Mouse (Mus musculus) lung, embryonic 14.5 days (tissue): ENCODE data around the gene Card6. TPM values are rescaled to one million over a fixed set of nuclear protein-coding genes. Genes with fewer than 3 reads are reported as not detected.
A peak's percentile ranks its signal among the peaks of the same experiment; 100 is the strongest.

Experiments
- ATAC-seq: fragments of 200-750 bp; cut with Nextera tagmentation; 2 replicates; pipeline ENCODE4 v1.8.0; 2017; ENCODE audit warnings: mild to moderate bottlenecking, moderate TSS enrichment, moderate library complexity; ENCODE audit not compliant: insufficient read depth
- DNase-seq: peaks from one replicate; pipeline ENCODE4 v3.0.0-alpha.2; 2015
- H3K27ac ChIP-seq: fragments of 300-500 bp; sonication (generic); 2 replicates; pipeline ENCODE4 v1.5.1; 2014; ENCODE audit warnings: low read depth, mild to moderate bottlenecking, moderate library complexity
- H3K27me3 ChIP-seq: fragments of 300-500 bp; sonication (generic); 2 replicates; pipeline ENCODE4 v1.6.1; 2014; ENCODE audit warnings: low read length, control low read depth; ENCODE audit not compliant: insufficient read depth
- H3K36me3 ChIP-seq: fragments of 300-500 bp; sonication (generic); 2 replicates; pipeline ENCODE4 v1.6.1; 2014; ENCODE audit warnings: control low read depth; ENCODE audit not compliant: insufficient read depth
- H3K4me1 ChIP-seq: fragments of 300-500 bp; sonication (generic); 2 replicates; pipeline ENCODE4 v1.6.1; 2014; ENCODE audit warnings: antibody characterized with exemption, control low read depth; ENCODE audit not compliant: insufficient read depth
- H3K4me2 ChIP-seq: fragments of 300-500 bp; sonication (generic); 2 replicates; pipeline ENCODE4 v1.6.1; 2014; ENCODE audit warnings: mild to moderate bottlenecking
- H3K4me3 ChIP-seq: fragments of 300-500 bp; sonication (generic); 2 replicates; pipeline ENCODE4 v1.5.1; 2014; ENCODE audit warnings: low read depth, low read length
- H3K9ac ChIP-seq: fragments of 300-500 bp; sonication (generic); 2 replicates; pipeline ENCODE4 v1.6.1; 2014
- H3K9me3 ChIP-seq: fragments of 300-500 bp; sonication (generic); 2 replicates; pipeline ENCODE4 v1.6.1; 2016; ENCODE audit warnings: low read depth, low read length, control low read depth
- CTCF ChIP-seq: IDR thresholded peaks from 2 replicates; pipeline ENCODE4 v1.5.1; 2016; ENCODE audit warnings: antibody characterized with exemption, low read depth
- WGBS: fragments of 180-500 bp; shearing (Covaris S2); extraction: QIAGEN DNeasy Blood & Tissue Kit; methylation state at CpG from one replicate; pipeline ENCODE4 v1.1.7; 2014; 5-methylcytosine and 5-hydroxymethylcytosine counted together
- polyA plus RNA-seq: library from polyadenylated mRNA; unstranded; fragments of >200 nt; fragmentation: Nextera tagmentation; extraction: Ambion mirVana; gene quantifications from 2 replicates; pipeline ENCODE4 v1.2.1, GENCODE M21; 2014

The Card6 gene
- polyA plus RNA-seq, 1 experiment from 2014 or later, result 1.7 TPM

DNA sequence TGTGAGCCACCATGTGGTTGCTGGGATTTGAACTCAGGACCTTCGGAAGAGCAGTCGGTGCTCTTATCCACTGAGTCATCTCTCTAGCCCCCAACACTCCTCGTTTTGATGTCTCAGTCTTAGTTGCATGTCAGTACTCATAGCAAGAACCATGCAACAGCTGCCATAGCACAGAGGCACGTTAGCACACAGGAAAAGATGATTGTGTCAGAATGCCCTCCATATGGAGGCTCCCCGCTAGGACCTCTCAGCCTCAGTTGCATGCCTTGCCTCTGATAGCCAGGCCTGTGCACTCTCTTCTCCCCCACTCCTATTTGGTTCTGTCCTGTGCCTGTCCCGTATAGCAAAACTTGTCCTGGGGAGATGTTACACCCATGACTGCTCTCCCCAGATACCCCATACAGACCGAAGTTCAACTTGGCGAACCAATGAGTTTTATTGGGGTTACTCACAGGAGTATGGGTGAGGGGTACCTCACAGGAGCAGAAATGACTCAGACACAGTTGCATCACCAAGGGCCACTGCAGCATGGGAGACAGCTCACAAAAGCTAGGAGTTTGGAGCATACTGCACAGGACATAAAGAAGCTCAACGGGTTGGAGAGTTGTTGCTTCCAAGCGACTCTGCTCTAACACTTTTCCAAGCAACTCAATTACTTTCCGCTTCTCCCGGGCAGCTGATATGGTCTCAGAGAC is 20.9 kb upstream of the Card6 start:
- Histone ChIP-seq H3K27me3 (no peaks in the 10 kb centered on the region), H3K9ac (no peak overlapping the region), H3K36me3 (peaks cover 9% of the 10 kb centered on the region; the same call in 1 of the 2 replicates), H3K4me3 (no peak overlapping the region), H3K4me2 (no peak overlapping the region), H3K9me3 (no peaks in the 10 kb centered on the region), H3K4me1 (no peaks in the 10 kb centered on the region), H3K27ac (no peak overlapping the region)
- ATAC-seq (no peak), DNase-seq (no peak)
- no peak for TF ChIP-seq CTCF
- WGBS, result 84% methylated on average over 12 of the region's 12 CpGs

DNA sequence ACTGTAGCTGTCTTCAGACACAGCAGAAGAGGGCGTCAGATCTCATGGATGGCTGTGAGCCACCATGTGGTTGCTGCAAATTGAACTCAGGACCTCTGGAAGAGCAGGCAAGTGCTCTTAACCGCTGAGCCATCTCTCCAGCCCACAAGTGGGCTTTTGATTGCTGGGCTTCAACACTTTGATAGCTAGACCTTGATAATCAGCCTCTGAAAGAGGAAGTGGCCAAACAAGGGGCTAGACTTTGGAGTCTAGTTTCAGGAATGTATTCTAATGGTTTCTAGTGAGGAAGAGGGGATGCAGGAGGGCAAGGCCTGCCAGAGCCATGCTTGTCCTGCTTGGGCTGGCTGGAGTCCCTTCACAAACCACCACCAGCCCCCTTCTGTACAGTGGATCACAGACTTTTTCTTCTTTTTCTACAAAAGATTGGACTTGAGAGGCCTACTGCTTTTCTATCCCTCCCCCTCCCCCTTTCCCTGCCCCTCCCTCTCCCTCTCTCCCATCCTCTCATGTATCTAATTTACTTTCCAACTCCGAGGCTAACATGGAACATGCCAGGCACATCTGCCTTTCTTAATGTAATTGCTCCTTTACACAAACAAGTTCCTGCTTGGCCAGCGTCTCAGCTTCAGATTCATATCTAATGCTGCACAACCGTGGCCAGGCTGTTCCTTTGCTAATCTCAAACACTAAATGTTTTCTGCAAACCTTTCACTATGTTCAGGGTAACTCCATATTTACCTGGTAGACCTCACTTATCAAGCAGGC is 20.0 kb upstream of the Card6 start:
- no peak for ATAC-seq
- DNase-seq, result no peak
- no peak overlapping the region for H3K4me3 ChIP-seq
- peaks cover 12% of the 10 kb centered on the region; the same call in 1 of the 2 replicates for H3K36me3 ChIP-seq
- no peaks in the 10 kb centered on the region for H3K9me3 ChIP-seq
- no peak for TF ChIP-seq CTCF
- no peaks in the 10 kb centered on the region for H3K4me1 ChIP-seq
- no peak overlapping the region for H3K27ac ChIP-seq
- H3K9ac ChIP-seq, result no peak overlapping the region
- no peaks in the 10 kb centered on the region for H3K27me3 ChIP-seq
- 43% methylated on average over 5 of the region's 5 CpGs for WGBS
- H3K4me2 ChIP-seq, result no peak overlapping the region

DNA sequence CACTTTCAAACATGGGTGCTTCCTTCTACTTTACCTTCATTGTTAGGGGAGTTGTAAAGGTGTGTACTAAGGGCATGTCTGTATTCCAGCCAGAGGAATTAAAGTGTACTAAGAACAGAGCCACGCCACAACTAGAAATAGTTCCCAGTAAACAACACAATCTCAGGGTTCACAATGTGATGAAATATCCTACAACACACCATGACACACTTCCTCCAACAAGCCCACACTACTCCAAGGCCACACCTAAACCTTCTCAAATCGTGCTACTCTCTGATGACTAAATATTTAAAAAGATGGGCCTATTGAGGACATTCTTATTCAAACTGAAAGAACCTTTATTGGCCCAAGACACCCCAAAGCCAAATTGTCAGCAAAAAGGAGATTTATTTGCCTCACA is 19.1 kb upstream of the Card6 start:
- Histone ChIP-seq H3K4me2 (no peak overlapping the region), H3K4me1 (no peaks in the 10 kb centered on the region), H3K36me3 (peaks cover 20% of the 10 kb centered on the region), H3K27ac (no peak overlapping the region), H3K9ac (no peak overlapping the region), H3K27me3 (no peaks in the 10 kb centered on the region), H3K4me3 (no peak overlapping the region), H3K9me3 (no peaks in the 10 kb centered on the region)
- DNase-seq (no peak), ATAC-seq (no peak)
- 79% methylated on average over 2 of the region's 2 CpGs for WGBS
- TF ChIP-seq CTCF, result no peak

DNA sequence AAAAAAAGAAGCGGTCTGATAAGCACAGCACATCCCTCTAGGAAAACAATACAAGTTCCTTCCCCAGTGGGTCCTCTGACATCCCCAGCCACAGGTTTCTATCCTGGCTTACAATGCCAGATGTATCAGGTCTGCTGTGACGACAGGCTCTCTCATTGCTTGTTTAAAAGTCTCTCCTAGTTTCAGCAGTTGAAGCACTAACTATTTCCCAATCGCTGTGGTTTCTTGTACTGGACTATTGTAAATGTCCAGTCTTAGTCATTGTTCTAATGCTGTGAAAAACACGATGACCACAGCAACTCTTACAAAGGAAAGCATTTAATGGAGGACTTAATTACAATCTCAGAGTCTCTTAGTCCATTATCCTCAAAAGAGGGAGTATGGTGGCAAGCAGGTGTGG is 18.1 kb upstream of the Card6 start:
- no peak overlapping the region for H3K4me2 ChIP-seq
- DNase-seq, result no peak

GRCm38 (mm10) chr15:5121535-5122313 is 13.4 kb upstream of the Card6 start:
- 84% methylated on average over 12 of the region's 12 CpGs for WGBS

More for the DNA sequence above, 18.1 kb upstream of the Card6 start:
- Histone ChIP-seq H3K9ac (no peak overlapping the region), H3K27me3 (no peaks in the 10 kb centered on the region), H3K9me3 (no peaks in the 10 kb centered on the region), H3K4me1 (no peaks in the 10 kb centered on the region), H3K36me3 (peaks cover 27% of the 10 kb centered on the region), H3K4me3 (no peak overlapping the region), H3K27ac (no peak overlapping the region)
- TF ChIP-seq CTCF, result no peak
- WGBS, result 68% methylated on average over 4 of the region's 4 CpGs
- ATAC-seq, result no peak

DNA sequence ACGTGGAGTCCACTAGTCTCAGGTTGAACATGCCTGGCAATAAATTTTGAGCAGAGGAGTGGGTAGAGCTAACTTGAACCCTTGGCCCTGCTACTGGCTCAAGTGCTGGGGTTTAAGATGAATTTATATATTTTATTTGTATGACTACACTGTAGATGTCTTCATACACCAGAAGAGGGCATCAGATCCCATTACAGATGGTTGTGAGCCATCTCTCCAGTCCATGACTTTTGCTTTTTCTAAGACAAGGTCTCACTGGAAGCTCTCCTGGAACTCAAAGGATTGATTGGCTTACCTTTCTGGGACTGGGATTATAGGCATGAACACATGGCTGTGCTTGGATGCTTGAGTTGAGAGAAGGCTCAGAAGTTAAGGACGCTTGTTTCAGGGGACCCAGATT is 11.4 kb upstream of the Card6 start:
- Histone ChIP-seq H3K9ac (no peak overlapping the region), H3K36me3 (peaks cover 64% of the 10 kb centered on the region), H3K4me1 (no peaks in the 10 kb centered on the region), H3K27ac (no peak overlapping the region), H3K27me3 (no peaks in the 10 kb centered on the region), H3K4me3 (no peak overlapping the region), H3K4me2 (no peak overlapping the region), H3K9me3 (no peaks in the 10 kb centered on the region)
- TF ChIP-seq CTCF, result 0 out of 2 replicates have a peak, but pooled peaks have one; percentile 6
- no peak for DNase-seq
- ATAC-seq, result no peak
- 88% methylated on average over 2 of the region's 2 CpGs for WGBS

More at GRCm38 (mm10) chr15:5121535-5122313, 13.4 kb upstream of the Card6 start:
- Histone ChIP-seq H3K9ac (no peak overlapping the region), H3K27me3 (no peaks in the 10 kb centered on the region), H3K27ac (no peak overlapping the region), H3K9me3 (no peaks in the 10 kb centered on the region), H3K4me2 (no peak overlapping the region), H3K36me3 (peaks cover 68% of the 10 kb centered on the region), H3K4me3 (no peak overlapping the region), H3K4me1 (no peaks in the 10 kb centered on the region)
- TF ChIP-seq CTCF, result no peak
- ATAC-seq, result no peak; the same call in 1 of the 2 replicates
- DNase-seq, result no peak

DNA sequence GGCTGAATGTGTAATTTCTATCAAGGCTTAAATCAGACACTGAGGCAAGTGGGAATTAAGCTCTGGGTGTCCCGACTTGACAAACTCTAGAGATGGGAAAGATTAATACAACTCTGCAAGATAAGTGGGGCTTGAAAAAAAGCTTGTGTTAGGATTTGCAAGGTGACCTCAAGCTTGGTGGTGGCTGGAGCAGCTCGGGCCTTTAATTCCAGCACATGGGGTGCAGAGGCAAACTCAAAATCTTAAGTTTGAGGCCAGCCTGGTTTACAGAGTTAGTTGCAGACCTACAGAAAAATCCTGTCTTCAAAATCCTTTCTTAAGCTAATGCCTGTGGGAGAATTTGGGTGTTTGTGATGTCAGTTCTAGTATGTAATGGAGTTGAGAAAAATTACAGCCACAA is 10.9 kb upstream of the Card6 start:
- no peak overlapping the region for H3K4me3 ChIP-seq
- 87% methylated on average over 2 of the region's 2 CpGs for WGBS
- no peaks in the 10 kb centered on the region for H3K9me3 ChIP-seq
- H3K27ac ChIP-seq, result no peak overlapping the region
- H3K27me3 ChIP-seq, result no peaks in the 10 kb centered on the region
- no peak overlapping the region for H3K4me2 ChIP-seq
- ATAC-seq, result no peak
- H3K4me1 ChIP-seq, result no peaks in the 10 kb centered on the region
- H3K9ac ChIP-seq, result no peak overlapping the region
- no peak for TF ChIP-seq CTCF
- DNase-seq, result no peak
- H3K36me3 ChIP-seq, result peaks cover 59% of the 10 kb centered on the region
